In genomic region chr13:40652916-40653315, GRCm38 (mm10) we compare ENCODE assay signal across 19 mouse cellular contexts.
"Had no signal": no experiment of that assay in that cellular context is flagged by ENCODE, and none has a peak within 500 bp of the region (broad histone marks: within the 10 kb centered on the region; RNA-seq: fewer than 3 reads in every experiment).

No protein-coding gene starts in this region.

- H3K36me3 ChIP-seq: liver, embryonic 15.5 days; lung, embryonic 15.5 days; midbrain, embryonic 10.5 days; midbrain, embryonic 12.5 days; neural tube, embryonic 13.5 days; neural tube, embryonic 15.5 days; stomach, embryonic 15.5 days had no signal

- H3K9ac ChIP-seq: liver, embryonic 15.5 days; liver, postnatal 0 days; lung, embryonic 15.5 days; midbrain, embryonic 12.5 days; neural tube, embryonic 13.5 days; neural tube, embryonic 15.5 days; stomach, embryonic 15.5 days had no signal

- H3K27me3 ChIP-seq: liver, embryonic 15.5 days; lung, embryonic 15.5 days; neural tube, embryonic 13.5 days; stomach, embryonic 15.5 days had no signal

- DNase-seq: liver, postnatal 0 days; lung, adult 2 months; lung, postnatal 4 days; midbrain, embryonic 14.5 days; retina, postnatal 1 day; right cerebral cortex, adult 18-20 months; right cerebral cortex, postnatal 14 days; thymus, adult 2 months; thymus, postnatal 25 days; thymus, postnatal 4 days had no signal

- H3K4me1 ChIP-seq: liver, embryonic 15.5 days; lung, embryonic 15.5 days; stomach, embryonic 15.5 days had no signal

- H3K4me3 ChIP-seq: liver, embryonic 15.5 days; lung, embryonic 15.5 days; midbrain, embryonic 10.5 days; midbrain, embryonic 12.5 days; myocyte; neural tube, embryonic 13.5 days; neural tube, embryonic 15.5 days; stomach, embryonic 15.5 days had no signal

- H3K27ac ChIP-seq: liver, embryonic 15.5 days; lung, embryonic 15.5 days; midbrain, embryonic 10.5 days; midbrain, embryonic 12.5 days; neural tube, embryonic 13.5 days; neural tube, embryonic 15.5 days; stomach, embryonic 15.5 days; stomach, postnatal 0 days had no signal
